Comparison of ENCODE assay signal across 7 mouse cellular contexts in the genomic region with DNA sequence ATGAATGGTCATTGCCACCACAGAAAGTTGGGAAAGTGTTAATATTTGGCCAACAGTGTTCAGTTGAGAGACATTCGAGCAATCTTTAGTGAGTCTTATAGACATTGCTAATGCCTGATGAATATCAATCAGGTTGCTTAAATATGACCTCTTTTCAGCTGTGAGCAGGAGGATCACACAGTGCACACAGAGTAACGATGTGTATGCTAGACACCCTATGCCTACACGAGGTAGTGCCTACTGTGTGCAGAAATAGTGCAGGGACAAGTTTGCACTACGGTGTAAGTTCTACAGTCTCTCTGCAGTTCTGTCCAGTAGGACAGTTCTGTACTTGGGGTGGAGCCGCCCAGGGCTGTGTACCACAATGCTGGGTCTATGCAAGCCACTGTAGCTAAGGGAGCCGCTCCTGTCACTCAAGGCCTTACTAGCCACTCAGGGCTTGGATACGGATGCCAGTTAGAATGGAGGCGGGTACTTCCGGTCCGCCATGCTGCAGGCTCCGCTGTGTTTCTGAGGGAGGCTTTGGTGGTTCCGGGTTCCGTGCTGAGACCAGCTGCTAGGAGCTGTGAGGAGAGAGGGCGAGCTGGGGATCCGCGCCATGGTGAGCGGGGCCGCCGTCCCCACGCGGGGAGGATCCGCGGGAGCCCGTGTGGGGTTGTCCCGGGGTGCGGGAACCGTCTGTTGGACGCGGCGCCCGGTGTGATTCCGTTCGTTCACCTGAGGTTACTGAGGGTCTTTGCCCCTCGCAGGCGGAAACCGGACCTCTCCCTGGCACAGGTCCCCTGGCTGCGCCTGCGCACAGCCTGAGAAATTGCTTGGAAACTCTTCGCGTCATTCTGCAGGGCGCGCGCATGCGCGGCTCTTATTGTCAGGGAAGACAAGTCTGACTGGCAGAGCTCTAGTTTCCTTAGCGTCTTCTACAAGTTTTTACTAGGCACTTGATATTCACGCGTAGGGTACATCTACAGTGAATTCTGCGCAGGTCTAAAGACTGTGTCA. TPM values are rescaled to one million over a fixed set of nuclear protein-coding genes. Genes with fewer than 3 reads are reported as not detected.
DNase-seq lines count a peak whose midpoint lies in the region; ATAC-seq and TF ChIP-seq lines count a peak whose summit lies in the region.
"Not testable (repeated sequence)": the region's sequence is repeated elsewhere in the genome, so short reads cannot be mapped to it uniquely, and the experiment has no call there.

A gene (plus strand): TSS at position 526 of the 999 bp plus-strand sequence.

- H3K27me3 ChIP-seq in forebrain, embryonic 16.5 days (replicated peaks; ENCODE audit: control insufficient read depth, insufficient read depth, low read length); heart, embryonic 15.5 days; kidney, adult 2 months (replicated peaks; ENCODE audit: control insufficient read depth, insufficient read depth, low read length); limb, embryonic 11.5 days (ENCODE audit: control insufficient read depth, insufficient read depth, low read length): not testable (repeated sequence)

- not testable (repeated sequence) for TF ChIP-seq POLR2A in kidney, adult 2 months (IDR thresholded peaks at IDR 0.05; ENCODE audit: low read depth, low read length)

- H3K4me3 ChIP-seq in forebrain, embryonic 16.5 days (replicated peaks; ENCODE audit: low read length); limb, embryonic 11.5 days (ENCODE audit: low read depth, low read length): not testable (repeated sequence)
- 0 out of 2 replicates have a peak within 1 kb of the TSS, but pooled peaks have one; percentile 21 for H3K4me3 ChIP-seq in heart, embryonic 15.5 days
- H3K4me3 ChIP-seq in kidney, adult 2 months (ENCODE audit: insufficient read depth, low read depth, low read length) = peak within 1 kb of the TSS; percentile 41; the same call in 1 of the 2 replicates

- peak; percentile 4 to 5 for DNase-seq in cerebellum, postnatal 10 days
- DNase-seq in kidney, adult 2 months = peak; percentile 7
- DNase-seq in limb, embryonic 11.5 days (ENCODE audit: low spot score) = not testable (repeated sequence)
- peak; percentile 2 to 6 for DNase-seq in right cerebral cortex, adult 2 months (ENCODE audit: low spot score in 2 of 2)

- 22% methylated on average over 4 of the region's 49 CpGs for WGBS in forebrain, embryonic 16.5 days
- 29% methylated on average over 4 of the region's 49 CpGs for WGBS in heart, embryonic 15.5 days
- WGBS in kidney, adult 2 months = 15% methylated on average over 5 of the region's 49 CpGs
- WGBS in limb, embryonic 11.5 days = 32% methylated on average over 3 of the region's 49 CpGs

- ATAC-seq in forebrain, embryonic 16.5 days = peak; percentile 100
- peak; percentile 99 for ATAC-seq in heart, embryonic 15.5 days (replicated peaks; ENCODE audit: insufficient number of reproducible peaks, insufficient read depth, low FRiP score, low read depth)
- peak; percentile 100 for ATAC-seq in limb, embryonic 11.5 days (ENCODE audit: insufficient number of reproducible peaks, low FRiP score, low TSS enrichment, low read depth)
- ATAC-seq in megakaryocyte progenitor cell, adult 5-6 weeks (replicated peaks; ENCODE audit: poor library complexity) = peak; percentile 99

- H3K4me1 ChIP-seq in forebrain, embryonic 16.5 days (replicated peaks; ENCODE audit: control insufficient read depth, insufficient read depth, low read length); heart, embryonic 15.5 days (replicated peaks); kidney, adult 2 months (ENCODE audit: control insufficient read depth, insufficient read depth, low read length); limb, embryonic 11.5 days (ENCODE audit: control insufficient read depth, insufficient read depth, low read length): not testable (repeated sequence)

- H3K36me3 ChIP-seq in forebrain, embryonic 16.5 days (ENCODE audit: control insufficient read depth, insufficient read depth); heart, embryonic 15.5 days; kidney, adult 2 months (ENCODE audit: control insufficient read depth, insufficient read depth, low read length); limb, embryonic 11.5 days (ENCODE audit: control insufficient read depth, insufficient read depth, low read length): not testable (repeated sequence)

- not testable (repeated sequence) for H3K9me3 ChIP-seq in forebrain, embryonic 16.5 days (ENCODE audit: control insufficient read depth, low read length); heart, embryonic 15.5 days (replicated peaks); limb, embryonic 11.5 days (ENCODE audit: control insufficient read depth, low read length)

- not testable (repeated sequence) for H3K4me2 ChIP-seq in forebrain, embryonic 16.5 days (ENCODE audit: low read length); heart, embryonic 15.5 days; limb, embryonic 11.5 days (ENCODE audit: low read depth, severe bottlenecking)

- H3K27ac ChIP-seq in forebrain, embryonic 16.5 days (ENCODE audit: low read length); heart, embryonic 15.5 days; kidney, adult 2 months (ENCODE audit: insufficient read depth, low read depth, low read length); limb, embryonic 11.5 days (replicated peaks; ENCODE audit: low read depth, low read length): not testable (repeated sequence)

- not testable (repeated sequence) for TF ChIP-seq CTCF in kidney, adult 2 months (conservative IDR thresholded peaks at IDR 0.05; ENCODE audit: insufficient read depth, insufficient read length, low read depth, low read length)

- H3K9ac ChIP-seq in forebrain, embryonic 16.5 days (replicated peaks; ENCODE audit: low read depth, low read length); heart, embryonic 15.5 days; limb, embryonic 11.5 days (ENCODE audit: low read length): not testable (repeated sequence)

RNA-seq across cellular contexts. Expression of the gene that starts here (rescaled TPM):
- 14.9 and 16.8 TPM in 2 replicates for polyA plus RNA-seq in forebrain, embryonic 16.5 days (2015; fragmentation: Nextera tagmentation; extraction: Ambion mirVana)
- 4.8 and 6.1 TPM in 2 replicates for polyA plus RNA-seq in heart, embryonic 15.5 days (2015; fragmentation: Nextera tagmentation; extraction: Ambion mirVana)
- 0.31 TPM in 1 of 2 replicates, not detected in the other for polyA plus RNA-seq in kidney, adult 2 months (2012; rRNA removed)
- polyA plus RNA-seq in limb, embryonic 11.5 days (2014; fragmentation: Nextera tagmentation; extraction: Ambion mirVana) = 8.7 and 10.4 TPM in 2 replicates
- total RNA-seq in megakaryocyte progenitor cell, adult 5-6 weeks (2015) = 8.7 and 9.5 TPM in 2 replicates
- 3.6 and 4.3 TPM in 2 replicates for total RNA-seq in megakaryocyte progenitor cell, adult 5-6 weeks (2017)

Comparison
In these comparisons a context has a peak if more than half of its experiments do, and no peak if none do; other contexts are left out.
1. Peak in DNase-seq and H3K4me3 ChIP-seq in kidney, adult 2 months; RNA of the gene not detected or under 1 TPM.